In the genomic region with DNA sequence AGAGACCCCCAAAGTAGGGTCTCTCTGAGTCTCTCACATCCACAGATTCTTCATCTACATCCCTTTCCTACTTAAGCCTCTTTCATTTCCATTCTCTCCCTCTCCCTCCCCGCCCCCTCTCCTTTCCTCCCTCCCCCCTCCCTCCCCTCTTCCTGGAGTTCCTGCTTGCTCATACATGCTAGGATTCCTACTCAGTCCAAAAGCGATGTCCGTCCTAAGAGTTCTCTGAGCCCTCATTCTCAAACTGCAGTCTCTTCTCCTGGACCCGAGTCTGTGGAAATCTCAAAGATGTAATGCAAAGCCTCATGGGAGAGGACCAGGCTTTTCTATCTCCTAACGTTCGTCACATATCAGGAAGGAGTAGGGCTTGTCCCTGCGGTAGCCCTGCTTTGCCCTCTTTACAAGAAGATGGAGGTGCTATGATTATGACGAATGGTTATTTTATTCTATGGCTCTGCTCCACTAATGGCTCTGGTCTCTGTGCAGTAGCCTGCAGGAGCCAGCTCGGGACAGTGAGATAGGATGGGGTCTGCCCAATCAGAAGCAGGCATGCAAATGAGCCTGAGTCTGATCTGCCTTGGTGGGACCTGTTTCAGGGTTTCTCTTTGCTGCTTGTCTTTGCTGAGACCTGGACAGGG, we compare ENCODE assay signal across 7 mouse cellular contexts. TPM values are rescaled to one million over a fixed set of nuclear protein-coding genes. Genes with fewer than 3 reads are reported as not detected.
DNase-seq lines count a peak whose midpoint lies in the region; ATAC-seq and TF ChIP-seq lines count a peak whose summit lies in the region.

No protein-coding gene starts in this region.

- peaks cover 12% of the 10 kb centered on the region for H3K4me1 ChIP-seq in bone marrow macrophage, adult 2 months (ENCODE audit: control insufficient read depth, insufficient read depth, low read length)
- peaks cover 39% of the 10 kb centered on the region for H3K4me1 ChIP-seq in forebrain, embryonic 10.5 days
- peaks cover 16% of the 10 kb centered on the region for H3K4me1 ChIP-seq in limb, embryonic 15.5 days
- H3K4me1 ChIP-seq in neural tube, embryonic 15.5 days = peaks cover 16% of the 10 kb centered on the region

- no peak overlapping the region for H3K9ac ChIP-seq in limb, embryonic 15.5 days
- peak overlapping the region; percentile 46 for H3K9ac ChIP-seq in neural tube, embryonic 15.5 days (replicated peaks)

- no peak for DNase-seq in left cerebral cortex, adult 2 months (ENCODE audit: extremely low spot score in 1 of 2, low spot score in 2 of 2)
- DNase-seq in left cerebral cortex, postnatal 10 days (ENCODE audit: extremely low spot score in 1 of 2, low spot score in 2 of 2) = no peak
- peak; percentile 63 for DNase-seq in forebrain, embryonic 10.5 days (ENCODE audit: extremely low spot score, low spot score)
- no peak for DNase-seq in adipocyte (ENCODE audit: low spot score)

- peak overlapping the region; percentile 19; the same call in 1 of the 2 replicates for H3K4me3 ChIP-seq in left cerebral cortex, adult 2 months
- H3K4me3 ChIP-seq in bone marrow macrophage, adult 2 months (ENCODE audit: insufficient read depth, low read length) = peak overlapping the region; percentile 24; the same call in 1 of the 2 replicates
- peak overlapping the region; percentile 44 for H3K4me3 ChIP-seq in forebrain, embryonic 10.5 days
- H3K4me3 ChIP-seq in limb, embryonic 15.5 days = peak overlapping the region; percentile 25
- H3K4me3 ChIP-seq in neural tube, embryonic 15.5 days (replicated peaks) = peak overlapping the region; percentile 35

- H3K27me3 ChIP-seq in forebrain, embryonic 10.5 days (ENCODE audit: poor library complexity, severe bottlenecking) = no peaks in the 10 kb centered on the region
- no peaks in the 10 kb centered on the region for H3K27me3 ChIP-seq in limb, embryonic 15.5 days
- H3K27me3 ChIP-seq in neural tube, embryonic 15.5 days (replicated peaks) = no peaks in the 10 kb centered on the region

- TF ChIP-seq CTCF in left cerebral cortex, adult 2 months (IDR thresholded peaks at IDR 0.05) = no peak
- TF ChIP-seq CTCF in bone marrow macrophage, adult 2 months (IDR thresholded peaks at IDR 0.05; ENCODE audit: low read depth, low read length) = no peak

- H3K27ac ChIP-seq in left cerebral cortex, adult 2 months = no peak overlapping the region
- no peak overlapping the region for H3K27ac ChIP-seq in bone marrow macrophage, adult 2 months (ENCODE audit: insufficient read depth, low read depth, low read length)
- H3K27ac ChIP-seq in forebrain, embryonic 10.5 days = peak overlapping the region; percentile 74
- 0 out of 2 replicates have a peak overlapping the region, but pooled peaks have one; percentile 50 for H3K27ac ChIP-seq in limb, embryonic 15.5 days
- H3K27ac ChIP-seq in neural tube, embryonic 15.5 days (replicated peaks) = peak overlapping the region; percentile 58

- peak overlapping the region; percentile 45 for H3K4me2 ChIP-seq in limb, embryonic 15.5 days
- peak overlapping the region; percentile 66 for H3K4me2 ChIP-seq in neural tube, embryonic 15.5 days

- WGBS in forebrain, embryonic 10.5 days = 3% methylated on average over 9 of the region's 9 CpGs
- under 1% methylated on average over 9 of the region's 9 CpGs for WGBS in limb, embryonic 15.5 days
- 3% methylated on average over 9 of the region's 9 CpGs for WGBS in neural tube, embryonic 15.5 days

- no peak for TF ChIP-seq POLR2A in bone marrow macrophage, adult 2 months (IDR thresholded peaks at IDR 0.05; ENCODE audit: borderline replicate concordance, low read depth, low read length)

- H3K36me3 ChIP-seq in forebrain, embryonic 10.5 days (replicated peaks) = no peaks in the 10 kb centered on the region
- H3K36me3 ChIP-seq in limb, embryonic 15.5 days = no peaks in the 10 kb centered on the region
- no peaks in the 10 kb centered on the region for H3K36me3 ChIP-seq in neural tube, embryonic 15.5 days

- intact Hi-C loops in left cerebral cortex, adult 2 months (cut with DNase I) = no loop called here
- intact Hi-C loops in left cerebral cortex, postnatal 10 days (cut with DNase I) = no loop called here

- H3K9me3 ChIP-seq in forebrain, embryonic 10.5 days = no peaks in the 10 kb centered on the region
- H3K9me3 ChIP-seq in limb, embryonic 15.5 days = no peaks in the 10 kb centered on the region
- no peaks in the 10 kb centered on the region for H3K9me3 ChIP-seq in neural tube, embryonic 15.5 days (replicated peaks)

- peak; percentile 73; the same call in 1 of the 2 replicates for ATAC-seq in limb, embryonic 15.5 days (ENCODE audit: insufficient number of reproducible peaks, low FRiP score, low TSS enrichment, low read depth)
- peak; percentile 79 for ATAC-seq in neural tube, embryonic 15.5 days (ENCODE audit: low FRiP score)

RNA-seq across cellular contexts. Expression of a gene that starts 7.8 kb away (rescaled TPM):
- under 1 TPM; 0.63 TPM for total RNA-seq in left cerebral cortex, adult 2 months (2021)
- total RNA-seq in left cerebral cortex, postnatal 10 days (2021) = 1 to 10 TPM; 1.4 to 2.0 TPM
- 0.20 TPM in 1 of 2 replicates, not detected in the other for polyA plus RNA-seq in bone marrow macrophage, adult 2 months (2012; ENCODE audit: insufficient read depth, insufficient read length, missing spikeins)
- polyA plus RNA-seq in forebrain, embryonic 10.5 days (2016; fragmentation: Nextera tagmentation; extraction: Ambion mirVana) = not detected in 2 replicates
- 0.90 and 1.5 TPM in 2 replicates for polyA plus RNA-seq in limb, embryonic 15.5 days (2015; fragmentation: Nextera tagmentation; extraction: Ambion mirVana)
- polyA plus RNA-seq in neural tube, embryonic 15.5 days (2015; fragmentation: Nextera tagmentation; extraction: Ambion mirVana) = 0.20 and 0.38 TPM in 2 replicates

RNA-seq across cellular contexts. Expression of a gene that starts 13.4 kb away (rescaled TPM):
- 1 to 10 TPM; 7.2 to 9.4 TPM for total RNA-seq in left cerebral cortex, adult 2 months (2021)
- total RNA-seq in left cerebral cortex, postnatal 10 days (2021) = 1 to 10 TPM; 3.2 to 3.4 TPM
- 1.1 and 1.3 TPM in 2 replicates for polyA plus RNA-seq in bone marrow macrophage, adult 2 months (2012; ENCODE audit: insufficient read depth, insufficient read length, missing spikeins)
- polyA plus RNA-seq in forebrain, embryonic 10.5 days (2016; fragmentation: Nextera tagmentation; extraction: Ambion mirVana) = 2.1 and 2.5 TPM in 2 replicates
- 1.0 and 1.2 TPM in 2 replicates for polyA plus RNA-seq in limb, embryonic 15.5 days (2015; fragmentation: Nextera tagmentation; extraction: Ambion mirVana)
- 1.5 and 1.7 TPM in 2 replicates for polyA plus RNA-seq in neural tube, embryonic 15.5 days (2015; fragmentation: Nextera tagmentation; extraction: Ambion mirVana)

RNA-seq across cellular contexts. Expression of a gene that starts 22.2 kb away (rescaled TPM):
- total RNA-seq in left cerebral cortex, adult 2 months (2021) = 100 to 1,000 TPM; 125 to 132 TPM
- 100 to 1,000 TPM; 100 to 108 TPM for total RNA-seq in left cerebral cortex, postnatal 10 days (2021)
- polyA plus RNA-seq in bone marrow macrophage, adult 2 months (2012; ENCODE audit: insufficient read depth, insufficient read length, missing spikeins) = 48.8 and 53.2 TPM in 2 replicates
- 207 and 217 TPM in 2 replicates for polyA plus RNA-seq in forebrain, embryonic 10.5 days (2016; fragmentation: Nextera tagmentation; extraction: Ambion mirVana)
- polyA plus RNA-seq in limb, embryonic 15.5 days (2015; fragmentation: Nextera tagmentation; extraction: Ambion mirVana) = 116 and 125 TPM in 2 replicates
- polyA plus RNA-seq in neural tube, embryonic 15.5 days (2015; fragmentation: Nextera tagmentation; extraction: Ambion mirVana) = 108 and 123 TPM in 2 replicates

RNA-seq across cellular contexts. Expression of a gene that starts 29.1 kb away (rescaled TPM):
- total RNA-seq in left cerebral cortex, adult 2 months (2021) = not detected
- not detected for total RNA-seq in left cerebral cortex, postnatal 10 days (2021)
- polyA plus RNA-seq in bone marrow macrophage, adult 2 months (2012; ENCODE audit: insufficient read depth, insufficient read length, missing spikeins) = not detected in 2 replicates
- not detected in 2 replicates for polyA plus RNA-seq in forebrain, embryonic 10.5 days (2016; fragmentation: Nextera tagmentation; extraction: Ambion mirVana)
- not detected in 2 replicates for polyA plus RNA-seq in limb, embryonic 15.5 days (2015; fragmentation: Nextera tagmentation; extraction: Ambion mirVana)
- polyA plus RNA-seq in neural tube, embryonic 15.5 days (2015; fragmentation: Nextera tagmentation; extraction: Ambion mirVana) = not detected in 2 replicates

RNA-seq across cellular contexts. Expression of a gene that starts 36.2 kb away (rescaled TPM):
- 100 to 1,000 TPM; 210 to 218 TPM for total RNA-seq in left cerebral cortex, adult 2 months (2021)
- 100 to 1,000 TPM; 174 to 188 TPM for total RNA-seq in left cerebral cortex, postnatal 10 days (2021)
- polyA plus RNA-seq in bone marrow macrophage, adult 2 months (2012; ENCODE audit: insufficient read depth, insufficient read length, missing spikeins) = 78.3 and 80.1 TPM in 2 replicates
- 144 and 154 TPM in 2 replicates for polyA plus RNA-seq in forebrain, embryonic 10.5 days (2016; fragmentation: Nextera tagmentation; extraction: Ambion mirVana)
- 128 and 137 TPM in 2 replicates for polyA plus RNA-seq in limb, embryonic 15.5 days (2015; fragmentation: Nextera tagmentation; extraction: Ambion mirVana)
- polyA plus RNA-seq in neural tube, embryonic 15.5 days (2015; fragmentation: Nextera tagmentation; extraction: Ambion mirVana) = 172 and 175 TPM in 2 replicates

Comparison
In these comparisons a context has a peak if more than half of its experiments do, and no peak if none do; other contexts are left out.
1. H3K27ac ChIP-seq: peak in forebrain, embryonic 10.5 days (single experiment), limb, embryonic 15.5 days (single experiment) and neural tube, embryonic 15.5 days (single experiment); none in left cerebral cortex, adult 2 months (single experiment) and bone marrow macrophage, adult 2 months (single experiment).
2. Peak in every context shown above with its lines, with median percentiles within 50 percentile points of each other: H3K4me3 ChIP-seq.